Mouse (Mus musculus): ENCODE data around the gene E430018J23Rik. TPM values are rescaled to one million over a fixed set of nuclear protein-coding genes. Genes with fewer than 3 reads are reported as not detected.
A peak's percentile ranks its signal among the peaks of the same experiment; 100 is the strongest.
"Not testable (repeated sequence)": the region's sequence is repeated elsewhere in the genome, so short reads cannot be mapped to it uniquely, and the experiment has no call there.

The E430018J23Rik gene
- polyA plus RNA-seq, 1 experiment from 2014 or later: 6.4 TPM

DNA sequence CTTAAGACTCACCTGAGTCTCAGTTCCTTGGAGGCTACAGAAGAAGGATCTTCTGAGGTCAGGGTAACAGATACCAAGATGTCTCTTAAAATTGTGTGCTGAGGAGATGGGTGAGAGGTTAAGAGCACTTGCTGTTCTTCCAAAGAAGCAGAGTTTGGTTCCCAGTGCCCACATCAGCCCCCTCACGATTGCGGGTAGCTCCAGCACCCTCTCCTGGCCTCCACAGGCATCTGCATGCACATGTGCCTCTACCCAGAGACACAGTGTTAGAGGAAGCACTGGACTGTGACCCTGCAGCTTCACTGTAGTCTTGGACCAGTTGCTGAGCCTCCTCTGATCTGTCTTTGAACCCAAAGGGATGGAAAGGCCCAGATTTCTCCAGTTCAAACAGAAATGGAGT lies 9.6 kb upstream of the E430018J23Rik start:
- Histone ChIP-seq H3K27me3 (no peaks in the 10 kb centered on the region), H3K27ac (replicated peaks) (no peak overlapping the region), H3K4me1 (replicated peaks) (peaks cover 11% of the 10 kb centered on the region), H3K9ac (no peak overlapping the region), H3K4me2 (no peak overlapping the region), H3K9me3 (no peaks in the 10 kb centered on the region), H3K36me3 (no peaks in the 10 kb centered on the region), H3K4me3 (no peak overlapping the region)
- WGBS: 46% methylated on average over 2 of the region's 2 CpGs
- no peak for ATAC-seq (ENCODE audit: low FRiP score, low read depth)

DNA sequence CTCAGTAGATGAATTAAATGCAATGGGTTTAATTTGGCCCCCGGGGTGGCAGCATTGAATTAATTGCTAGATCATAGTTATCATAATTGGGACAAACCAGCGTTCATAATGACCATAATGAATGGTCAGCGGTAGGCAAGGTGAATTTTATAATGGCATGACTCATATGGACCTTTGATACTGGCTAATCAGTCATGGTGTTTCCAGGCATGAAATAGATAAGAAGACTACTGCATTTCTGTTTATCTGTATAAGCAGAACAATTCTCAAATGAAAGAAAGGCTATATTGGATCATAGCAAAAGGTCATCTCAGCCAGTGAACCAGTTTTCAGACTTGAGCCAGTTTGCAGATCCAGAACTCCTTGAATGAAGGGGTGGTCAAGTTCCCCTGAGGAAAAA lies 6.9 kb upstream of the E430018J23Rik start:
- ATAC-seq (ENCODE audit: low FRiP score, low read depth): no peak

DNA sequence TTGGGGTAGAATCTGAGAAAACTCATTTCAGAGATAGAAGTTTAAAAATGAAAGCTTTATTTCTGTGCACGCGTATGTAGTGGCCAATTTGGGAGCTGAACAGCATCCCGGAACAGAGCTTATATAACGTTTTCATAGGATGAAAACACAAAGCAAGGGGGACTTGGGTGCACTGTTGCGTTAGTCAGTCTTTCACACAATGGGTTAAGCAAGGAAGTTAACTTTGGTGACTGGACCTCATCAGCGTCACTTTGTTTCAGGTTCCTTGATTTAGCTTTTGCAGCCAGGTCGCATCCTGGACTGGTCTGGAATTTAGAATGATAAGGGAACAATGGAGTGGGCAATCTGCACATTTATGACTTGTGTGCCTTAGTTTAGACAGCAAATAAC lies 510 bp upstream of the E430018J23Rik start:
- H3K9me3 ChIP-seq: no peaks in the 10 kb centered on the region
- peak overlapping the region; percentile 79 for H3K4me3 ChIP-seq
- H3K36me3 ChIP-seq: no peaks in the 10 kb centered on the region
- 28% methylated on average over 7 of the region's 7 CpGs for WGBS
- H3K4me1 ChIP-seq (replicated peaks): peaks cover 16% of the 10 kb centered on the region
- peak overlapping the region; percentile 34 for H3K9ac ChIP-seq
- no peaks in the 10 kb centered on the region for H3K27me3 ChIP-seq
- H3K27ac ChIP-seq (replicated peaks): peak overlapping the region; percentile 91
- H3K4me2 ChIP-seq: peak overlapping the region; percentile 60
- no peak for ATAC-seq (ENCODE audit: low FRiP score, low read depth)

More for the DNA sequence above, 6.9 kb upstream of the E430018J23Rik start:
- Histone ChIP-seq H3K4me2 (no peak overlapping the region), H3K9me3 (no peaks in the 10 kb centered on the region), H3K27me3 (no peaks in the 10 kb centered on the region), H3K9ac (no peak overlapping the region), H3K4me3 (no peak overlapping the region), H3K27ac (replicated peaks) (no peak overlapping the region), H3K36me3 (no peaks in the 10 kb centered on the region), H3K4me1 (replicated peaks) (no peaks in the 10 kb centered on the region)
- WGBS: 69% methylated on average over 3 of the region's 3 CpGs

DNA sequence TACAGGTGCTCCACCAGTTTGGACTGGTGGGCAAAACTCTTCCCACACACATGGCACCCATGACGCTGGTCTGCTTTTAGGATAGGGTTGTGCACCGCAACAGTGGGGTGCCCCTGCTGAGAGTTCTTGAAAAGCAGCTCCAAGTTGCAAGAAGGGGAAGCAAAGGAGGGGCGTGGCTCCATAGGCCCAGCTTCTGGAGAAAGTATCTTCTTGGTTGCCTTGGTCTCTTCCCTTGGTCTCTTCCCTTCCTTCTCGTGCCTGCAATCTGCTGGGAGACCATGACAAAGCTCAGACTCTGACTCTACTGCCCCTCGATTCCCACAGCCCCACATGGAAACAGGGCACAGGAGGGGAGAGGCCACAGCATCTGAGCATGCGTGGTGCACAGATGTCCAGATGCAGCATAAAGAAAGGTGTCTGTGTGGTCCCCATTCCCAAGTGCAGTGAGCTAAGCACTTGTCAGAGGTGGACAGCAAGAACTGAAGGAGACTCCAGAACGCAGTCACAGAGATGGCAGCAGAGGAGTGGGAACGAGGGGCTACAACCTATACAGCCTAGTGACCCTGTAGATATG lies 1.1 kb downstream of the E430018J23Rik start:
- Histone ChIP-seq H3K27ac (replicated peaks) (peak overlapping the region; percentile 91; the same call in 1 of the 2 replicates), H3K36me3 (no peaks in the 10 kb centered on the region), H3K9me3 (no peaks in the 10 kb centered on the region), H3K4me1 (replicated peaks) (peaks cover 16% of the 10 kb centered on the region), H3K9ac (peak overlapping the region; percentile 85; the same call in 1 of the 2 replicates), H3K4me3 (peak overlapping the region; percentile 79), H3K4me2 (peak overlapping the region; percentile 60), H3K27me3 (no peaks in the 10 kb centered on the region)
- 91% methylated on average over 8 of the region's 8 CpGs for WGBS
- no peak for ATAC-seq (ENCODE audit: low FRiP score, low read depth)

DNA sequence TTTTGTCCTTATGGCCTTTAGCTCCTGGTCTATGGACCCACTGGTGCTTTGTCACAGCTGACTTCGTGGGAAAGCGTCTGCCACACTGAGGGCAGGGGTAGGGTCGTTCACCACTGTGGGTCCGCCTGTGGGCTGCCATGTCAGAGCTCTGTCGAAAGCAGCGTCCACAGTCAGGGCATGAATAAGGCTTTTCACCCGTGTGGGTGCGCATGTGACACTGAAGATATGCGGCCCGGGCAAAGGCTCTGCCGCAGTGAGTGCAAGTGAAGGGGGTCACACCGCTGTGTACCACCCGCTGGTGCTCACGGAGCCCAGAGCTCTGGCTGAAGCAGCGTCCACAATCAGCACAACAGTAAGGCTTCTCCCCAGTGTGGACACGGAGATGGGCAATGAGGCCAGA lies 1.9 kb downstream of the E430018J23Rik start:
- Histone ChIP-seq H3K4me1 (replicated peaks) (peaks cover 16% of the 10 kb centered on the region), H3K9ac (no peak overlapping the region), H3K9me3 (no peaks in the 10 kb centered on the region), H3K4me3 (no peak overlapping the region), H3K36me3 (no peaks in the 10 kb centered on the region), H3K27ac (replicated peaks) (no peak overlapping the region), H3K27me3 (no peaks in the 10 kb centered on the region), H3K4me2 (no peak overlapping the region)
- 95% methylated on average over 16 of the region's 16 CpGs for WGBS
- ATAC-seq (ENCODE audit: low FRiP score, low read depth): no peak

DNA sequence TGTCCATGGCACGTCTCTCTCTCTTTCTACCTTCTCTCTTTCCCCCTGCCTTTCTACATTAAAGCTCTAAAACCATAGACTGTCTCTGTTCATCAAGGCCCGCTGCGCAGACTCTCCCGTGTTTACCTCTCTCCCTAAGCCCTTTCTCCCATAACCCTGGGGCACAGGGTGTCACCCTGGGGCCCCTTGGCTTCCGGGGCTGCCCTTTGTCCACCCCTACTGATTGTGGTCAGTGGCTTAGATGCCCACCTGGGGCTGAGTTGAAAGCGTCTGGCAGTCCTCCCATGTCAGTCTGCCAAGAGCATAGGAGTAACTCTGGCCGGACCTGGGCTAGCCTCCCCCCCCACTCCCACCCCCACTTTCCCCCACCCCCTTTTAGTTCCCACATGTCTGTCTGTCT lies 3.1 kb downstream of the E430018J23Rik start:
- H3K4me1 ChIP-seq (replicated peaks): peaks cover 22% of the 10 kb centered on the region
- H3K4me2 ChIP-seq: no peak overlapping the region
- H3K4me3 ChIP-seq: no peak overlapping the region
- H3K9me3 ChIP-seq: no peaks in the 10 kb centered on the region
- 76% methylated on average over 7 of the region's 7 CpGs for WGBS
- H3K27me3 ChIP-seq: no peaks in the 10 kb centered on the region
- peaks cover 3% of the 10 kb centered on the region; the same call in 1 of the 2 replicates for H3K36me3 ChIP-seq
- no peak overlapping the region for H3K27ac ChIP-seq (replicated peaks)
- no peak overlapping the region for H3K9ac ChIP-seq
- ATAC-seq (ENCODE audit: low FRiP score, low read depth): no peak

DNA sequence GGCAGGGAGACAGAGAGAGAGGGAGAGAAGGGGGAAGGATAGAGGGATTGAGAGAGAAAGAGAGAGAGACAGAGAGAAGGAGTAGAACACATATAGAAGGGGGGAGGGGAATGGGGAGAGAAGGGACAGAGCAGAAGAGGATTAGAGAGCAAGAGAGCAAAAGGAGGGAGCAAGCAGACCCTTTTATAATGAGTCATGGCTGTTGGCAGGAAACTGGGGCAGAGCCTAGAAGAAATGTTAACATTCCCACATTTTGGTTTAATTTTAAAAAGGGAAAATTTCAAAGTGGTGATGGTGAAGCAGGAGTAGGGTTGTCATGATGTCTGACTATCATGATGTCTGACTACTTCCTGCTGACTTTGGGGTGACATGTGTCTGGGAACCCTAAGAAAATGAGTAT lies 5.2 kb downstream of the E430018J23Rik start:
- Histone ChIP-seq H3K36me3 (peaks cover 10% of the 10 kb centered on the region), H3K4me1 (replicated peaks) (peaks cover 15% of the 10 kb centered on the region)
- H3K4me2 ChIP-seq; ATAC-seq (ENCODE audit: low FRiP score, low read depth); H3K9me3 ChIP-seq; H3K4me3 ChIP-seq; H3K27me3 ChIP-seq; H3K9ac ChIP-seq; H3K27ac ChIP-seq (replicated peaks): not testable (repeated sequence)

DNA sequence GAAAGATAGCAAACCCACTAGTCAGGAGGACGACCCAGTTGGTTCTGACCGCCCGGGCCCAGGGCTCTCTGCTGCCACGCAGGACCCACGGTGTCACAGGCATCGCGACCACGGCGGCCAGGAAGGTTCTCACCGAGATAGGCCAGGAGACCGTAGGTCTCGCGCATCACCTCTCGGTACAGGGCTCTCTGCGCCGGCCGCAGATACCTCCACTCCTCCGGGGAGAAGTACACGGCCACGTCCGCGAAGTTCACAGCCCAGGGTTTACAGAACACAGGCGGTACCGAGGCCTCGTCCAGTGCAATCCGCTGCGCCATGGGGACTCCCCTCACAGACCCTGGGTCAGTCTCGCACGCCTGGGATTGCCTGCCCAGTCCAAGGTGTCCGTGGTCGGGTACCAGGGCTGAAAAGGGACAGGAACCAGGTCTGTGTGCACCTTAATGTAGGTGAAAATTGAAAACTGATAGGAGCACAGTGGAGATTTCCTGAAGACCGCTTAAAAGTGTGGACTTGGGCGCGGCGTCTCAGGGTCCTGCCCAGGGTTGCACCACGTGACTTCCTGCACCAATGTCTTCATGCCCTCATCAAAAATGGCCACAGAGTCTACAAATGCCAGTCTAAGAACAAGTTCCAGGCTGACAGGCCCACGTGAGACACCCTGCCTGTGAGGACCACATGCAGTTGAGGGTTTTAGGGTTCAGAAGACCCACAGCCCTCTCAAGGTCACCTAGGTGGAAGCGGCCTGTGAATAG lies 6.6 kb downstream of the E430018J23Rik start, which contains the start of gene 9130019O22Rik:
TSS of gene 9130019O22Rik (minus strand) at position 526 of the 752 bp plus-strand sequence.
- Histone ChIP-seq H3K36me3 (peaks cover 10% of the 10 kb centered on the region), H3K9ac (peak within 1 kb of the TSS; percentile 69), H3K4me2 (peak within 1 kb of the TSS; percentile 81), H3K9me3 (no peaks in the 10 kb centered on the region), H3K27me3 (no peaks in the 10 kb centered on the region), H3K27ac (replicated peaks) (peak within 1 kb of the TSS; percentile 67), H3K4me1 (replicated peaks) (peaks cover 6% of the 10 kb centered on the region), H3K4me3 (peak within 1 kb of the TSS; percentile 63)
- 10% methylated on average over 38 of the region's 38 CpGs for WGBS
- peak; percentile 88 for ATAC-seq (ENCODE audit: low FRiP score, low read depth)

DNA sequence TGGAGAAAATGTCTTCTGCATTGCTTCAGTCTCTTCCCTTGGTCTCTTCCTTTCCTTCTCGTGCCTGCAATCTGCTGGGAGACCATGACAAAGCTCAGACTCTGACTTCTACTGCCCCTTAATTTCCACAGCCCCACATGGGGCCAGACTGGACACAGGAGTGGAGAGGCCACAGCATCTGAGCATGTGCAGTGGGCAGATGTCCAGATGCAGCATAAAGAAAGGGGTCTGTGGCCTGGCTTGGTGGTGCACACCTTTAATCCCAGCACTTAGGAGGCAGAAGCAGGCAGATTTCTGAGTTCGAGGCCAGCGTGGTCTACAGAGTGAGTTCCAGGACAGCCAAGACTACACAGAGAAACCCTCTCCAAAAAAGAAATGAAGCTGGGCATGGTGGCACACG lies 7.9 kb downstream of the E430018J23Rik start:
- H3K4me1 ChIP-seq (replicated peaks); H3K9me3 ChIP-seq; H3K27ac ChIP-seq (replicated peaks); H3K4me3 ChIP-seq; H3K4me2 ChIP-seq; H3K9ac ChIP-seq; ATAC-seq (ENCODE audit: low FRiP score, low read depth); H3K27me3 ChIP-seq: not testable (repeated sequence)
- H3K36me3 ChIP-seq: peaks cover 10% of the 10 kb centered on the region
- 95% methylated on average over 4 of the region's 4 CpGs for WGBS

DNA sequence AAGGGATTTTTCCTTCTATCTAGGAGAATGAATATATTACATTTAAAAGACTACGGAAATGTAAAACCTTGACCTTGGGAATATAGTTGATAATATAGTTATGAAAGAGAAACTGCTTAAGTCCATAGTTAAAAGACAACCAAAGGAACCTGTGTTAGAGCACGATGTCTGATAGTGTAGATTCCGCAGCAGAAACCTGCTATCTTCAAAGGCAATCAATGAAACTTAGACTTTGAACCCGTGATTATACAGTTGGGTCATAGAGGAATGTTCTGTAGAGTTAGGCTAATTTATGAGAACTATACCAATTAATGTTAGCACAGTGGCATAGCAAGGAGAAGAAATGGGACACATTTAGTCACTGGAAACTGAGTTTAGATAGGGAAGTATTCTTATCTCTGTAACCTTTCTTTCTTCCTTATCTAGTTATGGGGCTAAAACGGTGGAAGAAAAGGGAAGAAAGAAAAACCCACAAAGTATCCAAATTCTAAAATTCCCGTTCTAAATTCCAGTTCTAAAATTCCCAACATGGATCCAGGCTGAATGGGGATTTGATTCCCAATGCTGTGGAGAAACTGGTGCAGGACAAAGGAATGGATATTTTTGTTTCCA lies 15.0 kb downstream of the E430018J23Rik start:
- Histone ChIP-seq H3K4me2 (no peak overlapping the region), H3K4me1 (replicated peaks) (peaks cover 4% of the 10 kb centered on the region; the same call in 1 of the 2 replicates), H3K27me3 (no peaks in the 10 kb centered on the region), H3K36me3 (peaks cover 7% of the 10 kb centered on the region; the same call in 1 of the 2 replicates), H3K27ac (replicated peaks) (no peak overlapping the region), H3K4me3 (no peak overlapping the region), H3K9me3 (no peaks in the 10 kb centered on the region), H3K9ac (no peak overlapping the region)
- no peak for ATAC-seq (ENCODE audit: low FRiP score, low read depth)
- WGBS: 80% methylated on average over 6 of the region's 6 CpGs

DNA sequence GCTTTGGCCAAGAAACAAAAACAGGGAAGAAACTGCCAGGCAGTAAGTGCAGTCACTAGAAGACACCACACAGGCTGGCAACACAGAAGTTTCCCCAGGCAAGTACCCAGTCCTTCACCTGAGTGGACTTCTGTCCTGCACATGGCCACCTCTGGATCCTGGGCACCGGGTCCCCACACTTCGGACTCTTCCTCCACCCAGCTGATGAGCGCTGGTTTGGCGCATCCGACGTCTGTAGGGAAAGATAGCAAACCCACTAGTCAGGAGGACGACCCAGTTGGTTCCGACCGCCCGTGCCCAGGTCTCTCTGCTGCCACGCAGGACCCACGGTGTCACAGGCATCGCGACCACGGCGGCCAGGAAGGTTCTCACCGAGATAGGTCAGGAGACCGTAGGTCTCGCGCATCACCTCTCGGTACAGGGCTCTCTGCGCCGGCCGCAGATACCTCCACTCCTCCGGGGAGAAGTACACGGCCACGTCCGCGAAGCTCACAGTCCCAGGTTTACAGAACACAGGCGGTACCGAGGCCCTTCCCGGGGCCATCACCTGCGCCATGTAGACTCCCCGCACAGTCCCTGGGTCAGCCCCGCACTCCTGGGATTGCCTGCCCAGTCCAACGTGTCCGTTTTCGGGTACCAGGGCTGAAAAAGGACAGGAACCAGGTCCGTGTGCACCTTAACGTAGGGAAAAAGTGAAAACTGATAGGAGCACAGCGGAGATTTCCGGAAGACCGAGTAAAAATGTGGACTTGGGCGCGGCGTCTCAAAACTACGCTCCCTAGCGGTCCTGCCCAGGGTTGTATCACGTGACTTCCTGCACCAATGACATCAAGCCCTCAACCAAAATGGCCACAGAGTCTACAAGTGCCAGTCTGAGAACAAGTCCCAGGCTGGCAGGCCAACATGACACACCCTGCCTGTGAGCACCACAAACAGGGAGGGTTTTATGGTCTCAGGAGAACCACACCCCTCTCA lies 17.9 kb downstream of the E430018J23Rik start, which contains the start of gene Zfp747:
TSS of gene Zfp747 (minus strand) at position 780 of the 975 bp plus-strand sequence.
- H3K9me3 ChIP-seq; H3K36me3 ChIP-seq; H3K27me3 ChIP-seq; H3K4me1 ChIP-seq (replicated peaks): not testable (repeated sequence)
- H3K9ac ChIP-seq: peak within 1 kb of the TSS; percentile 64
- WGBS: 3% methylated on average over 49 of the region's 49 CpGs
- H3K27ac ChIP-seq (replicated peaks): peak within 1 kb of the TSS; percentile 63
- peak within 1 kb of the TSS; percentile 58 for H3K4me3 ChIP-seq
- H3K4me2 ChIP-seq: peak within 1 kb of the TSS; percentile 75
- peak; percentile 94 for ATAC-seq (ENCODE audit: low FRiP score, low read depth)

All from hindbrain, embryonic 15.5 days (tissue).